Comparison of ENCODE assay signal across 15 mouse cellular contexts in the genomic region with DNA sequence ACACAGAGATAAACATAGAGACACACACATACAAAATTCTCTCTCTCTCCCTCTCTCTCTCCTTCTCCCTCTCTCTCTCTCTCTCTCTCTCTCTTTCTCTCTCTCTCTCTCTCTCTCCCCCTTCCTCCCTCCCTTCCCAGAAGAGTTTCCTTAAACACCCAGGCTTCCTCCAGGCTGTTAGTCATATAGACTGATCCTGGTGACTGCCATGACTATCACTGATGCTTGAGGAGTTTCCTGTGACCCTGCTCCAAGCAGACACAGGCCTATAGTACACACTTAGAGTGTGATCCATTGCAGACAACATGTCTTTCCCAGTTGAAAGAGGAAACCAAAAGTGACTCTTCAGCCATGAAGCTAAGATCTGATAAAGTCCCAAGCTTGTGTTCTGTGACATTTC.
"Had no signal": no experiment of that assay in that cellular context is flagged by ENCODE, and none has a peak within 500 bp of the region (broad histone marks: within the 10 kb centered on the region; RNA-seq: fewer than 3 reads in every experiment).

No protein-coding gene starts in this region.

- H3K27me3 ChIP-seq: neural tube, embryonic 15.5 days; stomach, embryonic 15.5 days had no signal

- H3K27ac ChIP-seq: neural tube, embryonic 15.5 days; stomach, embryonic 15.5 days; stomach, postnatal 0 days had no signal

- H3K4me1 ChIP-seq: neural tube, embryonic 15.5 days; stomach, embryonic 15.5 days had no signal

- H3K4me2 ChIP-seq: neural tube, embryonic 15.5 days; stomach, embryonic 15.5 days had no signal

- H3K4me3 ChIP-seq: neural tube, embryonic 15.5 days; stomach, embryonic 15.5 days had no signal

- H3K9me3 ChIP-seq: neural tube, embryonic 15.5 days; stomach, embryonic 15.5 days had no signal

- H3K9ac ChIP-seq: neural tube, embryonic 15.5 days; stomach, embryonic 15.5 days had no signal

- DNase-seq: retina, postnatal 1 day; right cerebral cortex, adult 18-20 months; right cerebral cortex, postnatal 14 days; right cerebral cortex, postnatal 25 days; right cerebral cortex, postnatal 4 days; spleen, adult 18-20 months; thymus, adult 18-20 months; thymus, adult 2 months; thymus, postnatal 14 days; thymus, postnatal 25 days; thymus, postnatal 36 days; thymus, postnatal 4 days had no signal

- H3K36me3 ChIP-seq: neural tube, embryonic 15.5 days; stomach, embryonic 15.5 days had no signal
